Mouse (Mus musculus) ES-Bruce4 (cell line): ENCODE data around the gene Gja1. TPM values are rescaled to one million over a fixed set of nuclear protein-coding genes. Genes with fewer than 3 reads are reported as not detected.
"Not testable (repeated sequence)": the region's sequence is repeated elsewhere in the genome, so short reads cannot be mapped to it uniquely, and the experiment has no call there.

Experiments used
- H3K27ac ChIP-seq: 2 replicates; pipeline ENCODE4 v1.5.1; 2012; ENCODE audit warnings: low read length, inconsistent platforms; ENCODE audit not compliant: insufficient read depth
- H3K27me3 ChIP-seq: 2 replicates; pipeline ENCODE4 v1.6.1; 2012; ENCODE audit warnings: mild to moderate bottlenecking, low read length, inconsistent platforms; ENCODE audit not compliant: control insufficient read depth, poor library complexity, insufficient read depth, severe bottlenecking
- H3K36me3 ChIP-seq: 2 replicates; pipeline ENCODE4 v1.6.1; 2012; ENCODE audit warnings: inconsistent platforms, mild to moderate bottlenecking, low read length, moderate library complexity; ENCODE audit not compliant: control insufficient read depth, poor library complexity, insufficient read depth, severe bottlenecking
- H3K4me1 ChIP-seq: one replicate; pipeline ENCODE4 v1.8.1; 2011; ENCODE audit warnings: low read length; ENCODE audit not compliant: control insufficient read depth, insufficient read depth
- H3K4me3 ChIP-seq: 2 replicates; pipeline ENCODE4 v1.5.1; 2011; ENCODE audit warnings: low read depth, mild to moderate bottlenecking, low read length
- H3K9ac ChIP-seq: 2 replicates; pipeline ENCODE4 v1.6.1; 2012; ENCODE audit warnings: low read depth, mild to moderate bottlenecking, inconsistent platforms; ENCODE audit not compliant: poor library complexity, severe bottlenecking
- H3K9me3 ChIP-seq: replicated peaks from 2 replicates; pipeline ENCODE4 v1.6.1; 2012; ENCODE audit warnings: mild to moderate bottlenecking, low read length, inconsistent platforms; ENCODE audit not compliant: control insufficient read depth, poor library complexity, insufficient read depth, severe bottlenecking
- CTCF ChIP-seq: IDR thresholded peaks from one replicate; pipeline ENCODE4 v1.8.1; 2011; ENCODE audit warnings: low read depth, low read length
- EP300 ChIP-seq: IDR thresholded peaks from 2 replicates; pipeline ENCODE4 v1.6.1; 2011; ENCODE audit warnings: low read depth, low read length; ENCODE audit not compliant: insufficient read depth
- POLR2A ChIP-seq: IDR thresholded peaks from one replicate; pipeline ENCODE4 v1.8.1; 2011; ENCODE audit warnings: low read length; ENCODE audit not compliant: insufficient read depth
- polyA plus RNA-seq: library from polyadenylated mRNA; stranded (reverse); fragments of >200 nt; gene quantifications from 2 replicates; pipeline ENCODE4 v1.2.4, GENCODE M21; 2011; ENCODE audit warnings: low read depth; ENCODE audit not compliant: missing spikeins, insufficient read depth, insufficient read length

Gene Gja1
- polyA plus RNA-seq, 1 experiment = 311 TPM

- Histone ChIP-seq H3K27me3 (no peaks in the 10 kb centered on the region), H3K4me1 (no peaks in the 10 kb centered on the region), H3K4me3 (no peak overlapping the region), H3K36me3 (peaks cover 27% of the 10 kb centered on the region), H3K27ac (no peak overlapping the region), H3K9ac (no peak overlapping the region), H3K9me3 (no peaks in the 10 kb centered on the region)
- TF ChIP-seq POLR2A = no peak
- no peak for TF ChIP-seq EP300
- TF ChIP-seq CTCF = no peak
Measured at GRCm38 (mm10) chr10:56393095-56393784, 16.1 kb downstream of the Gja1 start.

DNA sequence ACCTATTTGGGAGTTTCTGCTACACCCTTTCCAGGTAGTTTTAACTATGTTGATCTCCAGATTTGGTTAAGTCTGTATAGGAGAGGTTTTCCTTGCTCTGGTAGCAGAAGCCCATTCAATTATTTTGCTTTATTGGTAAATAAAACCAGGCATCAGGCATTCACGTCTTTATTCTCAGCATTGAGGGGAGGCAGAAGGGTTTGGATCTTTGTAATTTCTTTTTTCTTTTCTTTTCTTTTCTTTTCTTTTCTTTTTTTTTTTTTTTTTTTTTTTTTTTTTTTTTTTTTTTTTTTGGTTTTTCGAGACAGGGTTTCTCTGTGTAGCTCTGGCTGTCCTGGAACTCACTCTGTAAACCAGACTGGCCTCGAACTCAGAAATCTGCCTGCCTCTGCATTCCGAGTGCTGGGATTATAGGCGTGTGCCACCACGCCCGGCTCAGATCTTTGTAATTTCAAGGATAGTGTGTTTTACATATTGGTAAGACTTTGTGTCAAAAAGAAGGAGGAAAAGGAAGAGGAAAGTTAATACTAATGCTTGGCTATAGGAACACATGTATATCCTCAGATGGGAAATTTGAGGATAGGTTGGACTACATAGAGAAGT, 16.8 kb downstream of the Gja1 start:
- H3K27ac ChIP-seq, H3K4me1 ChIP-seq, H3K9ac ChIP-seq, H3K27me3 ChIP-seq, H3K9me3 ChIP-seq, H3K4me3 ChIP-seq: not testable (repeated sequence)
- peaks cover 21% of the 10 kb centered on the region for H3K36me3 ChIP-seq

- H3K4me3 ChIP-seq = no peak overlapping the region
- TF ChIP-seq EP300 (no peak), POLR2A (no peak), CTCF (no peak)
- H3K27ac ChIP-seq = no peak overlapping the region
- no peaks in the 10 kb centered on the region for H3K36me3 ChIP-seq
- no peaks in the 10 kb centered on the region for H3K4me1 ChIP-seq
- no peak overlapping the region for H3K9ac ChIP-seq
- H3K27me3 ChIP-seq = no peaks in the 10 kb centered on the region
- H3K9me3 ChIP-seq = no peaks in the 10 kb centered on the region
Measured at GRCm38 (mm10) chr10:56397875-56398274, 20.7 kb downstream of the Gja1 start.

DNA sequence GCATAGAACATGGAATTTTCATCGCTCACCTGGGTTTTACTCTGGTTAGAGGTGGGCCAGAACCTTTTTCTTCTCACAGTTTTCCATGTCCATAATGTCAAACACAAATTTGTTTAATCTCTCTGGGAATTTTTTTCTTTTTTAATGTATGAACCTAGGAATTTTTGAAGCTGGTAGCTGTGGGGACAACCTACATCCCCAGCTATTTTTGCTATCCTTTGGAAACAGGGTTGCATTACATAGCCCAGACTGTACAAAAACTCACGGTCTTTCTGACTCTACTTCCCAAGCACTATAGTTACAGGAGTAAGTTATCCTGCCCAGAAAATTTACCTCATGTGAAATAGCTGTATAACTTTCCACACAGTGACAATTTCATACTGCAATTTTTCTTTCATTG, 21.2 kb downstream of the Gja1 start:
- no peaks in the 10 kb centered on the region for H3K27me3 ChIP-seq
- H3K4me3 ChIP-seq = no peak overlapping the region
- no peaks in the 10 kb centered on the region for H3K9me3 ChIP-seq
- no peak for TF ChIP-seq POLR2A
- no peak for TF ChIP-seq CTCF
- no peak for TF ChIP-seq EP300
- H3K9ac ChIP-seq = no peak overlapping the region
- H3K4me1 ChIP-seq = no peaks in the 10 kb centered on the region
- no peaks in the 10 kb centered on the region for H3K36me3 ChIP-seq
- H3K27ac ChIP-seq = no peak overlapping the region

- not testable (repeated sequence) for H3K27ac ChIP-seq, H3K9me3 ChIP-seq, H3K36me3 ChIP-seq, H3K27me3 ChIP-seq, H3K4me1 ChIP-seq, H3K4me3 ChIP-seq, H3K9ac ChIP-seq
Measured at GRCm38 (mm10) chr10:56401396-56401795, 24.3 kb downstream of the Gja1 start.

DNA sequence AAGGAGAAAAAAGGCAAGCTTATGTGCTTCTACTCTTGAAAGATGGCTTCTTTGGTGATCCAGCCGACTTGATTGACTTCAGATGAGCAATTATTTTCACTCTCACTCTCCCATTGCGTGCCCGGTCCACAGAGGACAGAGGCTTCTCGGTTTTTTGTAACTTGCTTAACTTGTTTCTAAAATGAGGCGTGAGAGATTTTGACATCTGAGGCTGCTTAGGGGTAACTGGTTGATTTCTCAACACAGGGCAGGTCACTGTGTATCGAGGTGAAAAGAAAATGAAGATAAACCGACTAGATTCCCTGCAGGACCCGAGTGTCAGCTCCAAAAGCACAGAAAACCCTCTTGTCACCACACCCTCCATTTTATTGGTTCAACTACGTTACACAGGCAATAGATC, 28.8 kb downstream of the Gja1 start:
- no peak for TF ChIP-seq EP300
- TF ChIP-seq CTCF = no peak
- no peak for TF ChIP-seq POLR2A
- Histone ChIP-seq H3K36me3 (no peaks in the 10 kb centered on the region), H3K9ac (peak overlapping the region; percentile 52), H3K4me3 (no peak overlapping the region), H3K9me3 (no peaks in the 10 kb centered on the region), H3K4me1 (no peaks in the 10 kb centered on the region), H3K27ac (peak overlapping the region; percentile 19), H3K27me3 (no peaks in the 10 kb centered on the region)
